8 mouse cellular contexts compared by ENCODE assay signal in the genomic region with DNA sequence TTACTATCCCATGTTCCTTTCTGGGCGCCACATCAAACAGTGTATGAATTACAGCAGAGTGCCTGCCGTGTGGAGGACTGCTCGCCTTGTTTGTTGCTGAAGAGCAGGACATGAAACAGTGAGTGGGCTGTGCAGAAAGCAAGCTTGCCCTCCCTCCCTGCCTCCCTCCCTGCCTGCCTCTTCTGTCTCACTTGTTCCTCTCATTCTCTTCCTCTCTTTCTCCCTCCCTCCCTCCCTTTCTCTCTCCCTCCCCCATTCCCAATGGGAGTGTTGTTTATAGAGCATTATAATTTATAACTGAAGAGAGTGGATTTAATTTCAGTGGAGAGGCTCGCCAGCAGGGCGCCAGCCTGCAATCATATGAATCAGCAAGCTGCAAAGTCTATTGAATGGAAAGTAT.
DNase-seq lines count a peak whose midpoint lies in the region; ATAC-seq and TF ChIP-seq lines count a peak whose summit lies in the region.

No protein-coding gene starts in this region.

- peak; percentile 71; the same call in 1 of the 2 replicates for ATAC-seq in forebrain, embryonic 16.5 days

- WGBS in forebrain, embryonic 16.5 days = 12% methylated on average over 5 of the region's 5 CpGs
- 33% methylated on average over 5 of the region's 5 CpGs for WGBS in cerebellum, adult 2 months

- H3K4me1 ChIP-seq in forebrain, embryonic 16.5 days (replicated peaks; ENCODE audit: control insufficient read depth, insufficient read depth, low read length) = peaks cover 18% of the 10 kb centered on the region
- no peaks in the 10 kb centered on the region for H3K4me1 ChIP-seq in cerebellum, adult 2 months (ENCODE audit: control insufficient read depth, insufficient read depth, low read length)

- TF ChIP-seq CTCF in cerebellum, adult 2 months (IDR thresholded peaks at IDR 0.05; ENCODE audit: borderline replicate concordance, insufficient read depth, low read depth, low read length) = no peak

- no peak for TF ChIP-seq POLR2A in cerebellum, adult 2 months (IDR thresholded peaks at IDR 0.05; ENCODE audit: borderline replicate concordance, insufficient read depth, low read length)

- peak overlapping the region; percentile 11; the same call in 1 of the 2 replicates for H3K4me3 ChIP-seq in forebrain, embryonic 16.5 days (replicated peaks; ENCODE audit: low read length)
- no peak overlapping the region for H3K4me3 ChIP-seq in cerebellum, adult 2 months (replicated peaks; ENCODE audit: insufficient read depth, low read depth, low read length)

- H3K27ac ChIP-seq in forebrain, embryonic 16.5 days (ENCODE audit: low read length) = no peak overlapping the region
- no peak overlapping the region for H3K27ac ChIP-seq in cerebellum, adult 2 months (ENCODE audit: insufficient read depth, low read length)

- H3K9ac ChIP-seq in forebrain, embryonic 16.5 days (replicated peaks; ENCODE audit: low read depth, low read length) = no peak overlapping the region

- no peaks in the 10 kb centered on the region for H3K27me3 ChIP-seq in forebrain, embryonic 16.5 days (replicated peaks; ENCODE audit: control insufficient read depth, insufficient read depth, low read length)
- no peaks in the 10 kb centered on the region for H3K27me3 ChIP-seq in cerebellum, adult 2 months (ENCODE audit: control insufficient read depth, insufficient read depth, low read length)

- H3K4me2 ChIP-seq in forebrain, embryonic 16.5 days (ENCODE audit: low read length) = peak overlapping the region; percentile 35

- H3K36me3 ChIP-seq in forebrain, embryonic 16.5 days (ENCODE audit: control insufficient read depth, insufficient read depth) = no peaks in the 10 kb centered on the region

- no peaks in the 10 kb centered on the region for H3K9me3 ChIP-seq in forebrain, embryonic 16.5 days (ENCODE audit: control insufficient read depth, low read length)

- peak; percentile 30 for DNase-seq in layer of hippocampus, adult 11-12 months (ENCODE audit: low spot score)
- DNase-seq in layer of hippocampus, adult 9-10 months (ENCODE audit: low spot score) = no peak
- peak; percentile 12 for DNase-seq in adrenal gland, postnatal 25 days
- DNase-seq in lung, postnatal 4 days = peak; percentile 37 to 58
- no peak for DNase-seq in urinary bladder, postnatal 14 days (ENCODE audit: low spot score)
- DNase-seq in cerebellum, adult 2 months = no peak
- no peak for DNase-seq in ovary, postnatal 10 days (ENCODE audit: low spot score)

Comparison
In these comparisons a context has a peak if more than half of its experiments do, and no peak if none do; other contexts are left out.
1. DNase-seq: peak in layer of hippocampus, adult 11-12 months (single experiment), adrenal gland, postnatal 25 days (single experiment) and lung, postnatal 4 days (2 of 2); none in layer of hippocampus, adult 9-10 months (single experiment), urinary bladder, postnatal 14 days (single experiment), cerebellum, adult 2 months (0 of 2) and ovary, postnatal 10 days (single experiment).